Mouse (Mus musculus): ENCODE results near the gene Dlst. TPM values are rescaled to one million over a fixed set of nuclear protein-coding genes. Genes with fewer than 3 reads are reported as not detected.

The Dlst gene
- polyA plus RNA-seq, 1 experiment, result 167 TPM

- Histone ChIP-seq H3ac (ENCODE audit: control insufficient read depth, insufficient read length, low read depth) (no peak overlapping the region), H3K27me3 (ENCODE audit: control insufficient read depth, insufficient read depth, insufficient read length) (no peaks in the 10 kb centered on the region), H3K36me3 (ENCODE audit: control insufficient read depth, insufficient read depth) (peaks cover 19% of the 10 kb centered on the region), H3K79me2 (ENCODE audit: control insufficient read depth, insufficient read depth) (no peaks in the 10 kb centered on the region), H3K4me3 (ENCODE audit: insufficient read depth, poor library complexity, severe bottlenecking) (no peak overlapping the region), H3K79me3 (ENCODE audit: low read depth) (no peaks in the 10 kb centered on the region)
- TF ChIP-seq CEBPB (IDR thresholded peaks at IDR 0.05; ENCODE audit: low read depth) (no peak), CTCF (IDR thresholded peaks at IDR 0.05; ENCODE audit: control insufficient read depth, insufficient read depth, insufficient read length) (no peak), MYOG (IDR thresholded peaks at IDR 0.05; ENCODE audit: control insufficient read depth, extremely low read depth, insufficient read length) (no peak), FOSL1 (IDR thresholded peaks at IDR 0.05; ENCODE audit: insufficient read depth, low read length, poor library complexity, severe bottlenecking) (no peak), MAX (IDR thresholded peaks at IDR 0.05) (no peak), MYOD1 (IDR thresholded peaks at IDR 0.05; ENCODE audit: control insufficient read depth, insufficient read length, low read depth) (no peak), USF1 (IDR thresholded peaks at IDR 0.05; ENCODE audit: low read depth) (no peak)
These were observed 22.8 kb upstream of the Dlst start for GRCm38 (mm10) chr12:85087845-85088244.

- H3ac ChIP-seq (ENCODE audit: control insufficient read depth, insufficient read length, low read depth), result no peak overlapping the region
- TF ChIP-seq USF1 (IDR thresholded peaks at IDR 0.05; ENCODE audit: low read depth) (no peak), MAX (IDR thresholded peaks at IDR 0.05) (no peak), CTCF (IDR thresholded peaks at IDR 0.05; ENCODE audit: control insufficient read depth, insufficient read depth, insufficient read length) (no peak), MYOG (IDR thresholded peaks at IDR 0.05; ENCODE audit: control insufficient read depth, extremely low read depth, insufficient read length) (no peak), MYOD1 (IDR thresholded peaks at IDR 0.05; ENCODE audit: control insufficient read depth, insufficient read length, low read depth) (no peak)
- H3K36me3 ChIP-seq (ENCODE audit: control insufficient read depth, insufficient read depth), result peaks cover 19% of the 10 kb centered on the region
- H3K79me2 ChIP-seq (ENCODE audit: control insufficient read depth, insufficient read depth), result no peaks in the 10 kb centered on the region
- H3K4me3 ChIP-seq (ENCODE audit: insufficient read depth, poor library complexity, severe bottlenecking), result no peak overlapping the region
- H3K27me3 ChIP-seq (ENCODE audit: control insufficient read depth, insufficient read depth, insufficient read length), result no peaks in the 10 kb centered on the region
- H3K79me3 ChIP-seq (ENCODE audit: low read depth), result no peaks in the 10 kb centered on the region
These were observed 19.4 kb upstream of the Dlst start for GRCm38 (mm10) chr12:85091190-85091589.

- TF ChIP-seq USF1 (IDR thresholded peaks at IDR 0.05; ENCODE audit: low read depth), result no peak
- peak; percentile 42 for TF ChIP-seq CTCF (IDR thresholded peaks at IDR 0.05; ENCODE audit: control insufficient read depth, insufficient read depth, insufficient read length)
- Histone ChIP-seq H3K36me3 (ENCODE audit: control insufficient read depth, insufficient read depth) (peaks cover 19% of the 10 kb centered on the region), H3K4me3 (ENCODE audit: insufficient read depth, poor library complexity, severe bottlenecking) (no peak overlapping the region), H3K79me3 (ENCODE audit: low read depth) (no peaks in the 10 kb centered on the region), H3ac (ENCODE audit: control insufficient read depth, insufficient read length, low read depth) (no peak overlapping the region), H3K27me3 (ENCODE audit: control insufficient read depth, insufficient read depth, insufficient read length) (no peaks in the 10 kb centered on the region), H3K79me2 (ENCODE audit: control insufficient read depth, insufficient read depth) (no peaks in the 10 kb centered on the region)
These were observed 18.4 kb upstream of the Dlst start for GRCm38 (mm10) chr12:85092214-85092613.

- H3K79me2 ChIP-seq (ENCODE audit: control insufficient read depth, insufficient read depth), result no peaks in the 10 kb centered on the region
- H3K36me3 ChIP-seq (ENCODE audit: control insufficient read depth, insufficient read depth), result peaks cover 6% of the 10 kb centered on the region
- H3K27me3 ChIP-seq (ENCODE audit: control insufficient read depth, insufficient read depth, insufficient read length), result no peaks in the 10 kb centered on the region
- peak overlapping the region; percentile 56 for H3ac ChIP-seq (ENCODE audit: control insufficient read depth, insufficient read length, low read depth)
- no peak for TF ChIP-seq USF1 (IDR thresholded peaks at IDR 0.05; ENCODE audit: low read depth)
- TF ChIP-seq MAX (IDR thresholded peaks at IDR 0.05), result peak; percentile 89
- H3K79me3 ChIP-seq (ENCODE audit: low read depth), result no peaks in the 10 kb centered on the region
- no peak overlapping the region for H3K4me3 ChIP-seq (ENCODE audit: insufficient read depth, poor library complexity, severe bottlenecking)
These were observed 16.6 kb upstream of the Dlst start for GRCm38 (mm10) chr12:85094010-85094409.

- Histone ChIP-seq H3K36me3 (ENCODE audit: control insufficient read depth, insufficient read depth) (no peaks in the 10 kb centered on the region), H3K79me3 (ENCODE audit: low read depth) (no peaks in the 10 kb centered on the region), H3K79me2 (ENCODE audit: control insufficient read depth, insufficient read depth) (no peaks in the 10 kb centered on the region), H3K27me3 (ENCODE audit: control insufficient read depth, insufficient read depth, insufficient read length) (no peaks in the 10 kb centered on the region), H3K4me3 (ENCODE audit: insufficient read depth, poor library complexity, severe bottlenecking) (no peak overlapping the region), H3ac (ENCODE audit: control insufficient read depth, insufficient read length, low read depth) (peak overlapping the region; percentile 66)
- TF ChIP-seq MYOD1 (IDR thresholded peaks at IDR 0.05; ENCODE audit: control insufficient read depth, insufficient read length, low read depth) (peak; percentile 46), CTCF (IDR thresholded peaks at IDR 0.05; ENCODE audit: control insufficient read depth, insufficient read depth, insufficient read length) (no peak)
These were observed 15.9 kb upstream of the Dlst start for GRCm38 (mm10) chr12:85094706-85095105.

GRCm38 (mm10) chr12:85095146-85095545 lies 15.5 kb upstream of the Dlst start:
- no peak overlapping the region for H3K4me3 ChIP-seq (ENCODE audit: insufficient read depth, poor library complexity, severe bottlenecking)
- TF ChIP-seq CTCF (IDR thresholded peaks at IDR 0.05; ENCODE audit: control insufficient read depth, insufficient read depth, insufficient read length), result no peak
- no peak for TF ChIP-seq MAX (IDR thresholded peaks at IDR 0.05)
- TF ChIP-seq CEBPB (IDR thresholded peaks at IDR 0.05; ENCODE audit: low read depth), result no peak
- TF ChIP-seq MYOD1 (IDR thresholded peaks at IDR 0.05; ENCODE audit: control insufficient read depth, insufficient read length, low read depth), result no peak
- TF ChIP-seq FOSL1 (IDR thresholded peaks at IDR 0.05; ENCODE audit: insufficient read depth, low read length, poor library complexity, severe bottlenecking), result no peak
- TF ChIP-seq USF1 (IDR thresholded peaks at IDR 0.05; ENCODE audit: low read depth), result no peak
- TF ChIP-seq MYOG (IDR thresholded peaks at IDR 0.05; ENCODE audit: control insufficient read depth, extremely low read depth, insufficient read length), result no peak
- no peaks in the 10 kb centered on the region for H3K36me3 ChIP-seq (ENCODE audit: control insufficient read depth, insufficient read depth)
- H3K79me2 ChIP-seq (ENCODE audit: control insufficient read depth, insufficient read depth), result no peaks in the 10 kb centered on the region
- H3K79me3 ChIP-seq (ENCODE audit: low read depth), result no peaks in the 10 kb centered on the region
- no peaks in the 10 kb centered on the region for H3K27me3 ChIP-seq (ENCODE audit: control insufficient read depth, insufficient read depth, insufficient read length)
- H3ac ChIP-seq (ENCODE audit: control insufficient read depth, insufficient read length, low read depth), result no peak overlapping the region

All from C2C12 (cell line).